Mouse (Mus musculus): ENCODE results near the gene Unc93b1. TPM values are rescaled to one million over a fixed set of nuclear protein-coding genes. Genes with fewer than 3 reads are reported as not detected.

Gene Unc93b1
- total and polyA plus RNA-seq, 2 experiments from 2014 or later: 16.3 to 19.9 TPM

DNA sequence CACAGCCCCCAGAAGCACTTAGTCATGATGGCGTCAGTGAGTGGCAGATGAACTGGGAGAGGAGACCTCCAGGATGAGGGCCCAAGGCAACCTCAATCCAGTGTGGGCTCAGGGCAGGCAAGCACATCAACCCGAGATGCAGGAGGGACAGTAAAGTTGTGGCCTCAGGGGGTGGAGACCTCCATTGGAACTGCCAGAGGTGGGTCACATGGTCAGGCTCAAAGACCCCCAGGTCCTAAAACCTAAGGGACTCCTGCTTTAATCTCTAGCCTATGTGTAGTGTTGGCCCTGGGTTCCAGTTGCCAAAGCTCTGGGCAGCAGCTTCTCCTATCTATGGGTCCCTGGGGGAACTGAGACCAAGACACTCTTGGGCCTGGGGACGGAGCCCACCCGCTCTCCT is 6.2 kb upstream of the Unc93b1 start:
- Histone ChIP-seq H3K4me3 (ENCODE audit: low read length) (no peak overlapping the region), H3K27ac (peak overlapping the region; percentile 73; the same call in 1 of the 2 replicates), H3K27me3 (ENCODE audit: insufficient read depth, low read length) (no peaks in the 10 kb centered on the region), H3K36me3 (ENCODE audit: insufficient read depth, low read length) (no peaks in the 10 kb centered on the region), H3K4me1 (ENCODE audit: insufficient read depth, low read length) (0 out of 2 replicates have a peak, but pooled peaks cover 9% of the 10 kb centered on the region), H3K4me2 (ENCODE audit: low read depth, low read length) (no peak overlapping the region), H3K9ac (replicated peaks; ENCODE audit: low read length) (no peak overlapping the region), H3K9me3 (ENCODE audit: low read length) (no peaks in the 10 kb centered on the region)
- ATAC-seq (no peak), DNase-seq (ENCODE audit: low spot score) (no peak)
- no peak for TF ChIP-seq CTCF (IDR thresholded peaks at IDR 0.05; ENCODE audit: low read depth)
- WGBS: 50% methylated on average over 4 of the region's 4 CpGs

DNA sequence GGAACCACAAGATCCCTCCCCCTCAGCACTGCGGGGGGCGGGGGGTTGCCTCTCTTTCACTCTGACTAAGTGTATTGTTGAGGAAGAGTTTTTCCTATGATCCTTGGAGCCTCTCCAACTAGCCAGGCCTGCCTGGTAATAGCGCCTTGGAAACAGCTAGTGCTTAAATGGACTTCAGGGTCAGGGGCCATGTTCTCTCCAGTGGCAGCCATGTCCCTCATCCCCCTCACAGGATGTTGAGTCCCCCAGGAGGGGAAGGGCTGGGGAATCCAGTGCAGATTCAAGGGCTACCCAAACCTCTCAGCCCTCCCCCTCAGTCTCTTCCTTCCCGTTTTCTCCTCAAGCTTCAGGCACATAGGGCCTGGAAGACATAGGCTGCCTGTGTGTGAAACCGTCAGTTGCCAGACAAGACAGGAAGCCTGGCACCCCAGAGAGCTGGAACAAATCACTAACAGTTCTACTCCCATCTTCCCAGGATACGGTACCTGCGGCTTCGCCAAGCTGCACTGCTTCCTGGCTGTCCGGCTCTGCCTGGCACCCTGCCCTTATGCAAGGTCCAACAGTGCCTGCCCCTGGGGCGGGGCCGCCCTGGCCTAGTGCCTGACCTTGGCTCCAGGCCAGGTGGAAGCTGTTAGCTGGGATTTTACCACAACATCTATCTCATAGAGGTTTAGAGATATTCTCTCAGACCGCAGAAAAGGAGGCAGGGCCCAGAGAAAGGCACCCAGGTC is 5.6 kb upstream of the Unc93b1 start, which contains the start of gene Aldh3b1:
TSS of gene Aldh3b1 (minus strand) at position 598 of the 731 bp plus-strand sequence.
- Histone ChIP-seq H3K4me1 (ENCODE audit: insufficient read depth, low read length) (0 out of 2 replicates have a peak, but pooled peaks cover 9% of the 10 kb centered on the region), H3K27me3 (ENCODE audit: insufficient read depth, low read length) (no peaks in the 10 kb centered on the region), H3K4me3 (ENCODE audit: low read length) (no peak within 1 kb of the TSS), H3K9ac (replicated peaks; ENCODE audit: low read length) (peak within 1 kb of the TSS; percentile 25; the same call in 1 of the 2 replicates), H3K4me2 (ENCODE audit: low read depth, low read length) (peak within 1 kb of the TSS; percentile 29), H3K27ac (peak within 1 kb of the TSS; percentile 73), H3K9me3 (ENCODE audit: low read length) (no peaks in the 10 kb centered on the region), H3K36me3 (ENCODE audit: insufficient read depth, low read length) (no peaks in the 10 kb centered on the region)
- 27% methylated on average over 12 of the region's 12 CpGs for WGBS
- no peak for TF ChIP-seq CTCF (IDR thresholded peaks at IDR 0.05; ENCODE audit: low read depth)
- DNase-seq (ENCODE audit: low spot score): peak; percentile 82
- ATAC-seq: peak; percentile 89

DNA sequence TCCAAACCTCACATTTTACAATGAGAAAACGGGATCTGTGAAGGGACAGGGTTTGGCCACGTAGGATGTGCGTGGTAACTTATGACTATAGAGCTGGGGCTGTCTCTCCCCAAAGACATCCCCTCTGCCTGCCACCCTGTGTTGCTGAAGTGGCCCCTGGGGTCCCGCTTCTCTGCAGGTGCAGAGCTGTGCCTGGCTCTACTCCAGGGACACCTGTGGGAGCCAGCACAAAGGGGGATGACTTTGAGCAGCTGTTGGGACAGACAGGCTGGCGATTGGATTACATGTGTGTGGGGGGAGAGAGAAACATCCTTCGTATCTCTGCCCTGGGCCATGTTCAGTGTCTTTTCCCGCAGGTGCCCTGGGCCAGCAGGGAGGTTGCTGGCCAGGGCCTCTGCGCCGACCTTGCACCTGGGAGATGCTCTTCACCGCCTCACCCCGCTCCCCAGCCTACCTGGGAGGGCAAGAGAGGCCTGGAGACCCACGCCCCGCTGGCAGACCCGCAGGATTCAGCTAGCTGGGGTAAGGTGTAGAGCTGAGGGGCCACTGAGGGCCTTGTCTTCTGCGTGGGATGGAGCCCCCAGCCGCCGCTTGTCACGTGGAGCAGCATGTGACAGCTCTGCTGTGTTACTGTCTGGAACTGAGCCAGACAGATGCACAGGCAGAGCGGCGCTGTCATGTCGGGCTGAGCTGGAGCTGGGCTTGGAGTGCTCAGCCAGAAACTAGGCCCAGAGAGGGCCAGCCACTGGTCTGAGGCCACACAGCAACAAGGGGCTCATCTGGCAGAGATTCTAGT is 4.5 kb upstream of the Unc93b1 start:
- peak overlapping the region; percentile 73 for H3K27ac ChIP-seq

GRCm38 (mm10) chr19:3931716-3932115 is 3.3 kb upstream of the Unc93b1 start:
- Histone ChIP-seq H3K27me3 (ENCODE audit: insufficient read depth, low read length) (no peaks in the 10 kb centered on the region), H3K4me3 (ENCODE audit: low read length) (no peak overlapping the region), H3K4me1 (ENCODE audit: insufficient read depth, low read length) (0 out of 2 replicates have a peak, but pooled peaks cover 18% of the 10 kb centered on the region), H3K27ac (no peak overlapping the region), H3K9me3 (ENCODE audit: low read length) (no peaks in the 10 kb centered on the region), H3K4me2 (ENCODE audit: low read depth, low read length) (no peak overlapping the region), H3K36me3 (ENCODE audit: insufficient read depth, low read length) (no peaks in the 10 kb centered on the region), H3K9ac (replicated peaks; ENCODE audit: low read length) (no peak overlapping the region)
- 90% methylated on average over 9 of the region's 9 CpGs for WGBS
- no peak for TF ChIP-seq CTCF (IDR thresholded peaks at IDR 0.05; ENCODE audit: low read depth)
- DNase-seq (ENCODE audit: low spot score): no peak
- no peak for ATAC-seq

More for the DNA sequence above, 4.5 kb upstream of the Unc93b1 start:
- H3K4me1 ChIP-seq (ENCODE audit: insufficient read depth, low read length): 0 out of 2 replicates have a peak, but pooled peaks cover 12% of the 10 kb centered on the region
- peak overlapping the region; percentile 25; the same call in 1 of the 2 replicates for H3K9ac ChIP-seq (replicated peaks; ENCODE audit: low read length)
- no peak overlapping the region for H3K4me3 ChIP-seq (ENCODE audit: low read length)
- ATAC-seq (no peak), DNase-seq (ENCODE audit: low spot score) (peak; percentile 31)
- no peak for TF ChIP-seq CTCF (IDR thresholded peaks at IDR 0.05; ENCODE audit: low read depth)
- no peak overlapping the region for H3K4me2 ChIP-seq (ENCODE audit: low read depth, low read length)
- H3K27me3 ChIP-seq (ENCODE audit: insufficient read depth, low read length): no peaks in the 10 kb centered on the region
- 61% methylated on average over 21 of the region's 21 CpGs for WGBS
- H3K36me3 ChIP-seq (ENCODE audit: insufficient read depth, low read length): no peaks in the 10 kb centered on the region
- H3K9me3 ChIP-seq (ENCODE audit: low read length): no peaks in the 10 kb centered on the region

GRCm38 (mm10) chr19:3935896-3936850 is 1.2 kb downstream of the Unc93b1 start:
- H3K4me2 ChIP-seq (ENCODE audit: low read depth, low read length): peak overlapping the region; percentile 78

DNA sequence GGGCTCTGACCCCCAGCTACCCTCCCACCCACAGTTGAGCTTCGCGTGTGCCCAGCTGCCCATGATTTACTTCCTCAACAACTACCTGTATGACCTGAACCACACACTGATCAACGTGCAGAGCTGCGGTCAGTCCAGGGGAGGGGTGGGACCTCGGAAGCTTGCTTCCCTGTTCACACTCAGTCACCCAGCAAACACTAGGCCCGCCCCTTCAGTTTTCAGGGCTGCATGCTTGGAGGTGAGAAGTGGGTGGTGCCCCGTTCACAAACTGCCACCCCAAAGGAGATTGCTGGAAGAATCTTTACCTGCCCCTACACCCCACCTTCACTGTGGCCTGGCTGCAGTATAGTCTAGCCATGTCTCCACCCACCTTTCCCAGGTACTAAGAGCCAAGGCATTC is 7.3 kb downstream of the Unc93b1 start:
- no peaks in the 10 kb centered on the region for H3K4me1 ChIP-seq (ENCODE audit: insufficient read depth, low read length)
- ATAC-seq: no peak
- 90% methylated on average over 7 of the region's 7 CpGs for WGBS

More at GRCm38 (mm10) chr19:3935896-3936850, 1.2 kb downstream of the Unc93b1 start:
- Histone ChIP-seq H3K9me3 (ENCODE audit: low read length) (no peaks in the 10 kb centered on the region), H3K4me1 (ENCODE audit: insufficient read depth, low read length) (0 out of 2 replicates have a peak, but pooled peaks cover 8% of the 10 kb centered on the region), H3K4me3 (ENCODE audit: low read length) (peak overlapping the region; percentile 36), H3K27ac (no peak overlapping the region), H3K9ac (replicated peaks; ENCODE audit: low read length) (peak overlapping the region; percentile 39), H3K27me3 (ENCODE audit: insufficient read depth, low read length) (no peaks in the 10 kb centered on the region), H3K36me3 (ENCODE audit: insufficient read depth, low read length) (no peaks in the 10 kb centered on the region)
- DNase-seq (ENCODE audit: low spot score): peak; percentile 26
- WGBS: 9% methylated on average over 22 of the region's 22 CpGs
- no peak for TF ChIP-seq CTCF (IDR thresholded peaks at IDR 0.05; ENCODE audit: low read depth)
- peak; percentile 50; the same call in 1 of the 2 replicates for ATAC-seq

More for the DNA sequence above, 7.3 kb downstream of the Unc93b1 start:
- no peaks in the 10 kb centered on the region for H3K36me3 ChIP-seq (ENCODE audit: insufficient read depth, low read length)
- H3K27ac ChIP-seq: no peak overlapping the region
- no peak for DNase-seq (ENCODE audit: low spot score)
- no peaks in the 10 kb centered on the region for H3K9me3 ChIP-seq (ENCODE audit: low read length)
- H3K9ac ChIP-seq (replicated peaks; ENCODE audit: low read length): no peak overlapping the region
- H3K4me3 ChIP-seq (ENCODE audit: low read length): no peak overlapping the region
- TF ChIP-seq CTCF (IDR thresholded peaks at IDR 0.05; ENCODE audit: low read depth): no peak
- H3K27me3 ChIP-seq (ENCODE audit: insufficient read depth, low read length): no peaks in the 10 kb centered on the region
- H3K4me2 ChIP-seq (ENCODE audit: low read depth, low read length): no peak overlapping the region

Measured in hindbrain, postnatal 0 days (tissue).